Mouse (Mus musculus): ENCODE measurements around the gene Ankrd31. TPM values are rescaled to one million over a fixed set of nuclear protein-coding genes. Genes with fewer than 3 reads are reported as not detected.

Ankrd31 gene
- polyA plus RNA-seq, 1 experiment = not detected

- DNase-seq = peak; percentile 12
- H3K4me3 ChIP-seq (ENCODE audit: insufficient read depth, low read depth, low read length) = no peak overlapping the region
- 66% methylated on average over 1 of the region's 1 CpGs for WGBS
- no peak overlapping the region for H3K27ac ChIP-seq (ENCODE audit: insufficient read depth, low read depth, low read length)
- no peaks in the 10 kb centered on the region for H3K36me3 ChIP-seq (ENCODE audit: control insufficient read depth, insufficient read depth, low read length)
- TF ChIP-seq CTCF (conservative IDR thresholded peaks at IDR 0.05; ENCODE audit: insufficient read depth, insufficient read length, low read depth, low read length) = 0 out of 2 replicates have a peak, but pooled peaks have one; percentile 21
- no peak for TF ChIP-seq POLR2A (IDR thresholded peaks at IDR 0.05; ENCODE audit: low read depth, low read length)
- no peaks in the 10 kb centered on the region for H3K27me3 ChIP-seq (replicated peaks; ENCODE audit: control insufficient read depth, insufficient read depth, low read length)
- no peaks in the 10 kb centered on the region for H3K4me1 ChIP-seq (ENCODE audit: control insufficient read depth, insufficient read depth, low read length)
These were observed 105.2 kb downstream of the Ankrd31 start for GRCm38 (mm10) chr13:96853256-96853655.

- no peaks in the 10 kb centered on the region for H3K27me3 ChIP-seq (replicated peaks; ENCODE audit: control insufficient read depth, insufficient read depth, low read length)
- H3K4me3 ChIP-seq (ENCODE audit: insufficient read depth, low read depth, low read length) = no peak overlapping the region
- peak; percentile 69 for DNase-seq
- H3K4me1 ChIP-seq (ENCODE audit: control insufficient read depth, insufficient read depth, low read length) = no peaks in the 10 kb centered on the region
- WGBS = 13% methylated on average over 3 of the region's 3 CpGs
- no peaks in the 10 kb centered on the region for H3K36me3 ChIP-seq (ENCODE audit: control insufficient read depth, insufficient read depth, low read length)
- TF ChIP-seq POLR2A (IDR thresholded peaks at IDR 0.05; ENCODE audit: low read depth, low read length) (no peak), CTCF (conservative IDR thresholded peaks at IDR 0.05; ENCODE audit: insufficient read depth, insufficient read length, low read depth, low read length) (0 out of 2 replicates have a peak, but pooled peaks have one; percentile 17)
- H3K27ac ChIP-seq (ENCODE audit: insufficient read depth, low read depth, low read length) = no peak overlapping the region
These were observed 107.1 kb downstream of the Ankrd31 start for GRCm38 (mm10) chr13:96855191-96855590.

GRCm38 (mm10) chr13:96859161-96859560 lies 111.1 kb downstream of the Ankrd31 start:
- no peaks in the 10 kb centered on the region for H3K36me3 ChIP-seq (ENCODE audit: control insufficient read depth, insufficient read depth, low read length)
- H3K27me3 ChIP-seq (replicated peaks; ENCODE audit: control insufficient read depth, insufficient read depth, low read length) = no peaks in the 10 kb centered on the region
- 98% methylated on average over 3 of the region's 3 CpGs for WGBS
- no peak overlapping the region for H3K27ac ChIP-seq (ENCODE audit: insufficient read depth, low read depth, low read length)
- no peaks in the 10 kb centered on the region for H3K4me1 ChIP-seq (ENCODE audit: control insufficient read depth, insufficient read depth, low read length)
- no peak overlapping the region for H3K4me3 ChIP-seq (ENCODE audit: insufficient read depth, low read depth, low read length)
- TF ChIP-seq CTCF (conservative IDR thresholded peaks at IDR 0.05; ENCODE audit: insufficient read depth, insufficient read length, low read depth, low read length) (no peak), POLR2A (IDR thresholded peaks at IDR 0.05; ENCODE audit: low read depth, low read length) (no peak)
- no peak for DNase-seq

- no peaks in the 10 kb centered on the region for H3K27me3 ChIP-seq (replicated peaks; ENCODE audit: control insufficient read depth, insufficient read depth, low read length)
- no peak overlapping the region for H3K27ac ChIP-seq (ENCODE audit: insufficient read depth, low read depth, low read length)
- no peaks in the 10 kb centered on the region for H3K4me1 ChIP-seq (ENCODE audit: control insufficient read depth, insufficient read depth, low read length)
- no peak for DNase-seq
- no peak overlapping the region for H3K4me3 ChIP-seq (ENCODE audit: insufficient read depth, low read depth, low read length)
- H3K36me3 ChIP-seq (ENCODE audit: control insufficient read depth, insufficient read depth, low read length) = no peaks in the 10 kb centered on the region
- no peak for TF ChIP-seq POLR2A (IDR thresholded peaks at IDR 0.05; ENCODE audit: low read depth, low read length)
- no peak for TF ChIP-seq CTCF (conservative IDR thresholded peaks at IDR 0.05; ENCODE audit: insufficient read depth, insufficient read length, low read depth, low read length)
- WGBS = 84% methylated on average over 4 of the region's 4 CpGs
These were observed 122.7 kb downstream of the Ankrd31 start for GRCm38 (mm10) chr13:96870742-96871141.

- no peaks in the 10 kb centered on the region for H3K27me3 ChIP-seq (replicated peaks; ENCODE audit: control insufficient read depth, insufficient read depth, low read length)
- TF ChIP-seq POLR2A (IDR thresholded peaks at IDR 0.05; ENCODE audit: low read depth, low read length) (no peak), CTCF (conservative IDR thresholded peaks at IDR 0.05; ENCODE audit: insufficient read depth, insufficient read length, low read depth, low read length) (no peak)
- no peaks in the 10 kb centered on the region for H3K4me1 ChIP-seq (ENCODE audit: control insufficient read depth, insufficient read depth, low read length)
- H3K36me3 ChIP-seq (ENCODE audit: control insufficient read depth, insufficient read depth, low read length) = no peaks in the 10 kb centered on the region
- no peak overlapping the region for H3K4me3 ChIP-seq (ENCODE audit: insufficient read depth, low read depth, low read length)
- no peak for DNase-seq
- H3K27ac ChIP-seq (ENCODE audit: insufficient read depth, low read depth, low read length) = no peak overlapping the region
These were observed 126.0 kb downstream of the Ankrd31 start for GRCm38 (mm10) chr13:96874071-96874470.

- Histone ChIP-seq H3K36me3 (ENCODE audit: control insufficient read depth, insufficient read depth, low read length) (no peaks in the 10 kb centered on the region), H3K27me3 (replicated peaks; ENCODE audit: control insufficient read depth, insufficient read depth, low read length) (no peaks in the 10 kb centered on the region), H3K4me1 (ENCODE audit: control insufficient read depth, insufficient read depth, low read length) (no peaks in the 10 kb centered on the region), H3K27ac (ENCODE audit: insufficient read depth, low read depth, low read length) (no peak overlapping the region), H3K4me3 (ENCODE audit: insufficient read depth, low read depth, low read length) (no peak overlapping the region)
- no peak for DNase-seq
- no peak for TF ChIP-seq CTCF (conservative IDR thresholded peaks at IDR 0.05; ENCODE audit: insufficient read depth, insufficient read length, low read depth, low read length)
- no peak for TF ChIP-seq POLR2A (IDR thresholded peaks at IDR 0.05; ENCODE audit: low read depth, low read length)
- 83% methylated on average over 12 of the region's 12 CpGs for WGBS
These were observed 130.4 kb downstream of the Ankrd31 start for GRCm38 (mm10) chr13:96878220-96879057.

- Histone ChIP-seq H3K27ac (ENCODE audit: insufficient read depth, low read depth, low read length) (no peak overlapping the region), H3K36me3 (ENCODE audit: control insufficient read depth, insufficient read depth, low read length) (no peaks in the 10 kb centered on the region), H3K4me3 (ENCODE audit: insufficient read depth, low read depth, low read length) (no peak overlapping the region), H3K27me3 (replicated peaks; ENCODE audit: control insufficient read depth, insufficient read depth, low read length) (no peaks in the 10 kb centered on the region), H3K4me1 (ENCODE audit: control insufficient read depth, insufficient read depth, low read length) (no peaks in the 10 kb centered on the region)
- TF ChIP-seq CTCF (conservative IDR thresholded peaks at IDR 0.05; ENCODE audit: insufficient read depth, insufficient read length, low read depth, low read length) (no peak), POLR2A (IDR thresholded peaks at IDR 0.05; ENCODE audit: low read depth, low read length) (no peak)
- DNase-seq = no peak
- 50% methylated on average over 1 of the region's 1 CpGs for WGBS
These were observed 136.5 kb downstream of the Ankrd31 start for GRCm38 (mm10) chr13:96884534-96884933.

Data from kidney, adult 2 months (tissue).